Mouse (Mus musculus): ENCODE data around the gene Kcnip1.

Kcnip1 gene

DNA sequence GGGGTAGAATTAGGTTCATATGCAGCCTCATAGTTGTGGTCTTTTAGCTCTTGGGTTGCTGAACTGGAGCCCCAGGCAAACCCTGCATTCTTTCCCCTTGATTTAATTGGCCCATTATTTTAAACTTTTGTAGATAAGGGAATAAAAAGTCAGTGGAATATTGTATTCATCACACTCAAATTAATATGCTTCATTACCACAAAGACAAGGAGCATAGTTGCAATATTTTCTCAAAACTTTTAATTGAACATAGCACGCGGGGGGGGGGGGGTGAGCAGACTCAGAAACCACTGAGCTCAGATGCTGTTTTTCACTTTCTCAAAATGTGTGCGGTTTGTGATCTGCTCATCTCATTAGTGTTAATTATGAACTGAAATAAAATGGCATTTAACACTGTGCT lies 302.8 kb downstream of the Kcnip1 start:
- no peak for DNase-seq (ENCODE audit: extremely low read depth, low read depth, low spot score)

DNA sequence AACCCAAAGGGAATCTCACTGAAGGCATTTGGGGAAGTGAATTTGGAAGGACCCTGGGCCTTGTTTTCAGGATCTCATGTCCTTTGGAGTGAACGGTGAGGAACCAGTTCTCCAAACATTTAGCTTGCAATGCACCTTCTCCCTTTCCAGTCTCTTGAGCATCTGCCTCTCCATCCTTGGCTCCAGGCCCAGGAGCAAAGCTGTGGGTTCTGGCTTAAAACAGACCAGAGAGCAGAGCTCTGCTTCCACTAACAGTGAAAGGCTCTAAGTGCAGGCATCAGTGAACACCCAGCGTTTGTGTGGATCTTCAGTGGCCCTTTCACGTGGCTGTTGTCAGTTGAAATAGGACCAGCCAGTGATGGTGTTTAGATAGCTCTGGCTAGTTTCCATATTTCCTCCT lies 307.0 kb downstream of the Kcnip1 start:
- DNase-seq (ENCODE audit: extremely low read depth, low read depth, low spot score): no peak

GRCm38 (mm10) chr11:33680151-33680550 lies 312.8 kb downstream of the Kcnip1 start:
- DNase-seq (ENCODE audit: extremely low read depth, low read depth, low spot score): no peak

DNA sequence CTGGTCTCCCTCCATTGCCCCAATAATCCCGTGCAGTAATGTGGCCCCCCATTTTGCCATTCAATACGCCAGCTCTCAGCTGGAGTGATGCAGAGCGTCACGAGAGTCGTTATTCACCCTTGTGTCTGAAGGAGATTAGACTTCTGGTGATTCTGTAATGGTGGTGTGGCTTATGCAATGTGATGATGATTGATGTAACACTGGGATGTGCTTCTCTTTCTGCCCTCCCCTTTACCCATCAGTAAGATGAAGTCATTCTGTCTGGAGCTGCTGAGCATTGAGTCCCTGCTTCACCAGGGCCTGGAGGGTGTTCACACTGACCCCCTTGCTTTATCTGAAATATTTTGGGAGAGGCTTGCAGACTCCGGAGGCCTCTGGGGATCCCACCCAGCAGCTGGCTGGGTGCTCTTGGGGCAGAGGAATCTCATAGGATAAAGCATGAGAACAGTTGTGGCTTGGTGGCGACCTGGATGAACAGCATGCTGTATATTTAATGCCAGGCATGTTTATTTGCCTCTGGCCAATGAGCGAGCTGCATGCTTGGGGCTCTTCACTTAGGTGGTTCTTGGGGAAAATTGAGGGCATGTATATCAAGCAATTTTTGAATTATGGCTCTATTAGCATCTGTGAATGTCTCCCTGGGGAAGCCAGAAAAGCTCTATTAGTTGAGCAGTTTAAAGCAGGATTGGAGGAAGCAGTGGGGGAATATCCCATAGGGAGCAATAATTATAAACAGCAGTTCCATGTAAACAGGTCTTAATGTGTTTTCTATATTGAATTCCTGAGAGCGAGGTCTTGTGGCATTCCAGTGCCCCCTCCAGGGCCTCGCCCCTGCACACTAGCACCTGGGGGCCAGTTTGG lies 322.6 kb downstream of the Kcnip1 start:
- DNase-seq (ENCODE audit: extremely low read depth, low read depth, low spot score): no peak

GRCm38 (mm10) chr11:33668376-33668775 lies 324.6 kb downstream of the Kcnip1 start:
- DNase-seq (ENCODE audit: extremely low read depth, low read depth, low spot score): no peak

- no peak for DNase-seq (ENCODE audit: extremely low read depth, low read depth, low spot score)
Observed at GRCm38 (mm10) chr11:33663599-33663998, 329.4 kb downstream of the Kcnip1 start.

DNA sequence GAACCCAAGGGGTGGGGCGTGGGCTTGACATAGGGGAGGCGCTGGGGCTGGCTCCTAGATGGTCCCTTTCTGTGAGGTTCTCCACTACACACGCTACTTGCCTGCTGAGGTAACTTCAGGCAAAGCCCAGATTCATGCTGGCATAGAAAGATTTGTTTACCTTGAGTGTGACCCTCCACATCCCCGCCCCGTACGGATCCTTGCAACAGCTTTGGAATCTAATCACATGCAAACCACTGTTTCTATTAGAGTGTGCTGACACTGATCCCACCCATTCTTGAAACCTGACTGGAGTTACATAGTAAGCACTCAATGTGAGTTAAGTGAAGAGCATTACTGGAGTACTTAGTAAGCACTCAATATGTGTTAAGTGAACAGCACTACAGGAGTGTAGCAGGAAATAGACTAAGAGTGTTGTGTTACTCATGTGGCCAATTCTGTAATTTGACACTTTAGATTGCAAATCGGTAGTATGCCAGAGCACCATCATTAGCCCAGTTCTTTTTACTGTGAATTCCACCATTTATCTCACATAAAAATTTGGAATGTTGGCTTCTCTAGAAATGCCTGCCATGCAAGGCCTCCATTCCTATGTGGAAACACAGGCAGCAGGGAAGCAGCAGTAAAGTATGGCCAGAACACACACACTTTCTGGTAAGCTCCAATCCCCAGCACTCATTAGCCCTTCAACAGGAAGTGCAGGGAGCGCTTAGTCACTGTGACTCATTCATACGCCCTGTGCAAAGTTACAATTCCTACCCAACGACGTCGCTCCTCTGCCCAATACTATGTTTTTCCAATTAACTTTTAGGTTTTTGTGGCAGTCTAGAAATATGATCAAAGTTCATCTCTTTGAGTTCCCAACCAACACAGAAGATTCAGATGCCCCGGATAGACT lies 332.7 kb downstream of the Kcnip1 start:
- no peak for DNase-seq (ENCODE audit: extremely low read depth, low read depth, low spot score)

DNA sequence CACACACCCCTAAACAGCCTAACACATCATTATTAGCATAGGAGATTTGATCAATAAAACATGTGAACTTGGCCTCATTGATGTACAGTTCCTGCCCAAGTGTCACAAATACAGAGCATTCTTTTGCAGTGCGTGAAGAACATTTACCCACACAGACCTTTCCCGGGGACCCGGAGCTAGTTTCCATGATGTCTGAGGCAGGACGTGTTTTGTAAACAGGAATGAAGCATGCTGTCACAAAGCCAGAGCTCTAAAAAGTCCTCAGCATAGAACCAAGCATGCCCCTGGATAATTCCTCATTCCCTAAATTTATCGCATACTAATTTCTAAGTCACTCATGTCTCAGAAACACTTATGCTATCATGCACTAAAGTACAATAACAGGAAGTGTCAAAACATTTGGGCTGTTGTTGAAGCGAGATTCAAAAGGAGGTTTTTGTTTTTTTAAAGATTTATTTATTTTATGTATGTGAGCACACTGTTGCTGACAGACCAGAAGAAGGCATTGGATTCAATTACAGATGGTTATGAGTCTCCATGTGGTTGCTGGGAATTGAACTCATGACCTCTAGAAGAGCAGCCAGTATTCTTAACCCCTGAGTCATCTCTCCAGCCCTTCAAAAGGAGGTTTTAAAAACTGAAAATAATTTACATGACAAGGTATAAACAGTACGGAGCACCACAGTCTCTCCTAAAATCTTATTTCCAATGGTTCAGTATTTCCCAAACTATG lies 336.9 kb downstream of the Kcnip1 start:
- no peak for DNase-seq (ENCODE audit: extremely low read depth, low read depth, low spot score)

- DNase-seq (ENCODE audit: extremely low read depth, low read depth, low spot score): no peak
Observed at GRCm38 (mm10) chr11:33655221-33655620, 337.7 kb downstream of the Kcnip1 start.

GRCm38 (mm10) chr11:33654485-33654884 lies 338.5 kb downstream of the Kcnip1 start:
- DNase-seq (ENCODE audit: extremely low read depth, low read depth, low spot score): no peak

DNA sequence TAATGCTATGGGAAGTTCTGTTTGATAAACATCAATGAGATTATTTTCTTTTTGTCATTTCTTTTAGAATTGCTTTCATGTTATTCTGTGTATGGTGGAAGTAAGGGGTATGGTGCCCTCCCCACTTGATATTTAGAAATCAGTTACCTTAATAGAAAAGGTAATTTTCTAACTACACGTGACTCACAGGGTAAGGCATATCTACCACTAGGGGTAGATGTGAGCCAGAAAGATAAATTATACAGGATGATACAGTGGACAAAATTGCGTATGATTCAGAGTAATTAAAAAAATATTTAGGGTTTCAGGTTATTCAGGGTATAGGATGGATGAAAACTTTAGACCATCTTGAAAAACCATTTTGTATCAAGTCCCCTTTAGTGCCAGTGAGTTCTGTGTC lies 343.6 kb downstream of the Kcnip1 start:
- no peak for DNase-seq (ENCODE audit: extremely low read depth, low read depth, low spot score)

- no peak for DNase-seq (ENCODE audit: extremely low read depth, low read depth, low spot score)
Observed at GRCm38 (mm10) chr11:33637107-33637506, 355.8 kb downstream of the Kcnip1 start.

- DNase-seq (ENCODE audit: extremely low read depth, low read depth, low spot score): no peak
Observed at GRCm38 (mm10) chr11:33627136-33627742, 365.7 kb downstream of the Kcnip1 start.

- DNase-seq (ENCODE audit: extremely low read depth, low read depth, low spot score): no peak
Observed at GRCm38 (mm10) chr11:33614218-33614617, 378.7 kb downstream of the Kcnip1 start.

- no peak for DNase-seq (ENCODE audit: extremely low read depth, low read depth, low spot score)
Observed at GRCm38 (mm10) chr11:33607784-33608183, 385.2 kb downstream of the Kcnip1 start.

DNA sequence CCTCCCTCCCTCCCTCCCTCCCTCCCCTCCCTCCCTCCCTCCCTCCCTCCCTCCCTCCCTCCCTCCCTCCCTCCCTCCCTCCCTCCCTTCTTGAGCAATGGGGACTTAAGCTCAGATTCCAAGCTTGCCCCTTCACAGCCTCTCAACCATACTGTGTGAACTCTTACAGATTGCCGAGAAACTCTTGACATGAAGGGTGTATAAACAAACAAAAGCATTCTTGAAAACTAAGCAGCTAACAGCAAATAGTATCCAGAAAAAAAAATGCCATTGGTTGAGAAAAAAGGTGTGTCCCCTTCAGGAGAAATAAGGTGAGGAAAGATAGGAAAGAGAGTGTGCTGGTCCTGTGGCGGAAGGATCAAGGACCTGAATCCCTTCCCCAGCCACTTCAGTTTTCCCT lies 389.8 kb downstream of the Kcnip1 start:
- no peak for DNase-seq (ENCODE audit: extremely low read depth, low read depth, low spot score)

- DNase-seq (ENCODE audit: extremely low read depth, low read depth, low spot score): peak; percentile 25
Observed at GRCm38 (mm10) chr11:33598986-33599385, 394.0 kb downstream of the Kcnip1 start, which contains the start of gene D130052B06Rik. Gene D130052B06Rik, plus strand, starts transcription at chr11:33599302.

DNA sequence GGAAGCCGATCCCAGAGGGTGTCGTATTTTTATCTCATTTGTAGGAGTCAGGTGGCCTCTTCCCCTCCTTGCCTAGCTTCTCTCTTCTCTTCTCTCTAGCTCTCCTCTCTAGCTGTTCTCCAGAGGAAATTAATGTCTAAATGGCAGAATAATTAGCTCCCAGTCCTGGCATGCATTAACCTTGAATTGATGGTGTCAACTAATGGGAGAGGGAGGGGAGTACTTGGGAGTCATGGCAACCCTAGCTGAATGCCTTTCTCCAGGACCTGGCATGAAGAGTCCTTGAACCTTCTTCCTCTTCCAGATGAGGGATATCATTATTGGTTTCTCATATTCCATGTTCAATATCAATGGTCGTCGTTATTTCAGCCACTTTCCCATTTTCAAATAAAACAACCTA lies 396.3 kb downstream of the Kcnip1 start:
- no peak for DNase-seq (ENCODE audit: extremely low read depth, low read depth, low spot score)

- no peak for DNase-seq (ENCODE audit: extremely low read depth, low read depth, low spot score)
Observed at GRCm38 (mm10) chr11:33592826-33593225, 400.1 kb downstream of the Kcnip1 start.

- DNase-seq (ENCODE audit: extremely low read depth, low read depth, low spot score): no peak
Observed at GRCm38 (mm10) chr11:33590771-33591170, 402.2 kb downstream of the Kcnip1 start.

GRCm38 (mm10) chr11:33586614-33587013 lies 406.3 kb downstream of the Kcnip1 start:
- no peak for DNase-seq (ENCODE audit: extremely low read depth, low read depth, low spot score)
